In the genomic region with DNA sequence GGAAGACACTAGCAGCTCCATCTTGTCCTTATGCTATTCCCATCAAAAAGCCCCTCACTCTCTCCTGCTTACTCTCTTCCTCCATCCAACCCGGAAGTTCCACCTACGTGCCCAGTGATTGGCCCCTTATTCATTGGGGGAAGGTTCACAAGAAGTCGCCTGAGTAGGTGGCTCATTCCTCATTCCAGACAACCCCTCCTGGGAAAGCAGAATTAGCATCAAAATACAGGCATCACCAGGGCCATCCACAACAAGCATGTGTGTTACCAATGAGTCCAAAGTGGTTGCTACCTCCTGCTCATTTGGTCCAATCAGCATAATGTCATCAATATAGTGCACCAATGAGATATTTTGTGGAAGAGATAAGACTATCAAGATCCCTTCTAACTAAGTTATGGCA, we compare ENCODE assay signal across 23 mouse cellular contexts. TPM values are rescaled to one million over a fixed set of nuclear protein-coding genes. Genes with fewer than 3 reads are reported as not detected.
DNase-seq lines count a peak whose midpoint lies in the region.
"Had no signal": no experiment of that assay in that cellular context is flagged by ENCODE, and none has a peak within 500 bp of the region (broad histone marks: within the 10 kb centered on the region; RNA-seq: fewer than 3 reads in every experiment).

No protein-coding gene starts in this region.

- no peaks in the 10 kb centered on the region for H3K36me3 ChIP-seq in heart, embryonic 10.5 days
- H3K36me3 ChIP-seq: embryonic facial prominence, embryonic 10.5 days; embryonic facial prominence, embryonic 12.5 days; forebrain, embryonic 15.5 days had no signal

- H3K4me3 ChIP-seq in heart, embryonic 10.5 days = no peak overlapping the region
- H3K4me3 ChIP-seq: embryonic facial prominence, embryonic 10.5 days; embryonic facial prominence, embryonic 12.5 days; forebrain, embryonic 13.5 days; forebrain, embryonic 15.5 days had no signal

- peak; percentile 48 for DNase-seq in heart, adult 11 months
- DNase-seq in heart, embryonic 10.5 days (ENCODE audit: low spot score) = no peak
- DNase-seq in WW6 (ENCODE audit: low read depth, low spot score) = peak; percentile 5
- no peak for DNase-seq in urinary bladder, postnatal 10 days (ENCODE audit: low spot score)
- DNase-seq in kidney, adult 18-20 months = no peak
- DNase-seq: adrenal gland, adult 8-10 months; adrenal gland, postnatal 14 days; adrenal gland, postnatal 36 days; B cell, adult 2 months; cerebellum, adult 11-12 months; cerebellum, adult 2 months; cerebellum, adult 9-10 months; cerebellum, postnatal 10 days; cerebellum, postnatal 25 days; forebrain, postnatal 0 days had no signal

- H3K4me1 ChIP-seq in heart, embryonic 10.5 days = no peaks in the 10 kb centered on the region
- H3K4me1 ChIP-seq: embryonic facial prominence, embryonic 12.5 days; forebrain, embryonic 13.5 days; forebrain, embryonic 15.5 days had no signal

- no peak overlapping the region for H3K27ac ChIP-seq in heart, embryonic 10.5 days
- H3K27ac ChIP-seq: embryonic facial prominence, embryonic 10.5 days; embryonic facial prominence, embryonic 12.5 days; forebrain, embryonic 13.5 days; forebrain, embryonic 15.5 days had no signal

- H3K9me3 ChIP-seq in heart, embryonic 10.5 days = no peaks in the 10 kb centered on the region
- H3K9me3 ChIP-seq: embryonic facial prominence, embryonic 10.5 days; embryonic facial prominence, embryonic 12.5 days; forebrain, embryonic 13.5 days; forebrain, embryonic 15.5 days had no signal

- 63% methylated on average over 3 of the region's 3 CpGs for WGBS in heart, embryonic 10.5 days

- no peaks in the 10 kb centered on the region for H3K27me3 ChIP-seq in heart, embryonic 10.5 days (ENCODE audit: insufficient read depth, poor library complexity, severe bottlenecking)
- H3K27me3 ChIP-seq: CH12.LX; embryonic facial prominence, embryonic 12.5 days; forebrain, embryonic 13.5 days; forebrain, embryonic 15.5 days had no signal

RNA-seq across cellular contexts. Expression of a gene that starts 12.3 kb away (rescaled TPM):
- 0.25 and 0.44 TPM in 2 replicates for polyA plus RNA-seq in heart, embryonic 10.5 days (2016; fragmentation: Nextera tagmentation; extraction: Ambion mirVana)
- polyA plus RNA-seq: activated CD4-positive, CD25-positive, alpha-beta regulatory T cell, adult 4 months; CD4-positive, CD25-positive, alpha-beta regulatory T cell, adult 4 months; forebrain, embryonic 11.5 days; forebrain, embryonic 13.5 days; forebrain, embryonic 15.5 days; forebrain, postnatal 0 days had no signal

Comparison
In these comparisons a context has a peak if more than half of its experiments do, and no peak if none do; other contexts are left out.
1. DNase-seq: peak in heart, adult 11 months (single experiment) and WW6 (single experiment); none in heart, embryonic 10.5 days (single experiment), urinary bladder, postnatal 10 days (single experiment) and kidney, adult 18-20 months (single experiment).